Mouse (Mus musculus) skeletal muscle tissue, adult 2 months (tissue): ENCODE measurements around the gene Nmbr.
A peak's percentile ranks its signal among the peaks of the same experiment; 100 is the strongest.

Source experiments
- DNase-seq: peaks from one replicate; pipeline ENCODE4 v3.0.0-alpha.2; 2012; ENCODE audit warnings: low read depth, low spot score

The Nmbr gene

GRCm38 (mm10) chr10:14705072-14706066 is at the start of gene Nmbr, which contains the start of gene Vta1:
Nmbr (plus strand) TSS chr10:14705591.
Vta1 (minus strand) TSS chr10:14705560.
- DNase-seq: peak; percentile 94

GRCm38 (mm10) chr10:14660875-14661274 is 44.5 kb upstream of the Nmbr start:
- peak; percentile 3 for DNase-seq

- no peak for DNase-seq
These were observed 39.2 kb upstream of the Nmbr start for GRCm38 (mm10) chr10:14666147-14666546.

- DNase-seq: no peak
These were observed 19.7 kb upstream of the Nmbr start for GRCm38 (mm10) chr10:14685663-14686062.

DNA sequence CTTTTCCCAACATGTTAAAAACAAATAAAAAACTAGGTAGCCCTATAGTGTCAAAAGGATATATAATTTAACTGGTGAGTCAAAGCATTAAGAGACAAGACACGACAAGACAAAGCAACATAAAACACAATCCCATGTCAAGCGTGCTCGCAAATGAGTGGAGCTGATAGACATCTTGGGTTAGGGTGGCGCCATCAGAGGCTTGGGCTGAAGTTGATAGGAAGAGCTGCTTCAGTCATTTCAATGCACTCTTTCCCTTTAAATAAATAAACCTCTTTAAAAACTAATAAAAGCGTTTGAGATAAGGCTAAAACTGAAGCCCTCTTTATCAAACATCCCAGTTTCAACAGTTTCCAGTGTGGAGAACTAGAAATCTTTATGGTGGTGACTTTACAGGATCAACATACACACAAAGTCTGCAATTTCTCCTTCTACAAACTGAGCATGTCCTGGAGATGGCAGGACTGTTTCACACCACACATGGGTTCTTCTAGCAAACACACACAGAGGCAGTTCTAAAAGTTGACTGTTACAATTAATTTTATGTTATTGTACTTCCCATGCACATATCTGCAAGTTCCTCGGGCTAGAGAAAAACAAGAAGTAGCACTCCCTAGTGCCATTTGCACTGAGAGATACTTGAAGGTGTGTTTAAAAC is 16.5 kb upstream of the Nmbr start:
- DNase-seq: no peak

DNA sequence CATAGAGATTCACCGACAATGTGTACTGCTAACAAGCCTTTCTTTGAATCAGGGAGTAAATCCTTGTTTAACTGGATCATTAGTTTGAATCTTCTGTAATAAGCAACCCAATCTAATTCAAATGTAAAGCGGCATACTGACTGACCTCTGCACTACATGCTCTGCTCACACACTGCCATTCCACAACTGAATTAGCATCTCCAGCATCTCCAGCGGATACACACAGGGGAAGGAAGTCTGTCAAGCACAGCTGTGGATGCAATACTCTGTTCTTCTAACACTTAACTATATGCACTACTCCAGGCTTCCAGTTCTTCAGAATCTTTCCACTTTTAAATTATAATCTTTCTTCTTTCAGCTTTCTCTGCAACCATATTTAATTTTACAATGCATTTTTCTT is 15.0 kb upstream of the Nmbr start:
- DNase-seq: no peak

DNA sequence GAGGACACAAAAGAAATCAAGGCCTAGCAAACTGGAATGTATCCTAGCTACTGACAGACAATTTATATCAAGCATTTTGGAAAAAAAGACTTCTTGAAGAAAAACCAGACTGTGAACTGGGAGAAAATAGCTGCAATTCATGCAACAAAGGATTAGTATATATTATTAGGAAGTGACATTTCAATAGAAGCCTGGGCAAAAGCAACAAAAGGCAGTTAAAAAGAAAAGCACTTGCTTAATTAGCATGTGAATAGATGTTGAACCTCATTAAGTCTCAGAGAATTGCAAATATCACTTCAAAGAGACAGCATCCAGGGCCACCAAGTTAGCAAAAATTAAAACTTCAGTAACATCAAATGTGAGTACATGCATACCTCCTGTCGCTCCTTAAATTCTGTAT is 2.2 kb upstream of the Nmbr start:
- no peak for DNase-seq

DNA sequence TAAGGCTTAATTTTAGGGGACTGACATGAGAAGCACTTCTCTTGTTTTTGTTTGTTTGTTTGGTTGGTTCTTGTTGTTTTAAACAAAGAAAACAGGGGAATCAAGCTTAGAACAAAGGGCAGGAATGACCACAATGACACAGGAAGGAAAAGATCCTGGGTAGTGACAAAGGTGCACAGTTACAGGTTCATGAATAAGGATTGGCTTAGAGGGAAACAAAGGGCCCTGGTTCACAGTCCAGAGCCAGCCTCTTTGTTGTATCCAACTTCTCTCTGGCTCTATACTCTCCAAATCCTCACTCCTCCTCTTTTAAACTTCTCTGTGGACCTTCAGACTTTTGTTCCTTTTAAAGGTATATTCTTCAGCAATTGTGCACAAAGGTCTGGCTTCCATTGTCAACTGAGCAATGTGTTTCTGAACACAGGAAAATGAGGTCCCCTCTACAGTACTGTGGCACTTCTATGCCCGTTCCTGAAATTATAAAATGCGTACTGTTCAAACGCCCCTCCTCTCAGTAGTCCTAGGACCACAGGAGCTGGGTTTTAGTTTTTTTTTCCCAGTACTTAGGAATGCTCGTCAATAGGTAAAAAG is 1.5 kb upstream of the Nmbr start:
- DNase-seq: no peak

GRCm38 (mm10) chr10:14718114-14718513 is 12.7 kb downstream of the Nmbr start, which contains the start of gene Gje1:
Gje1 (minus strand) TSS chr10:14718214.
- DNase-seq: no peak

GRCm38 (mm10) chr10:14725671-14726070 is 20.3 kb downstream of the Nmbr start:
- DNase-seq: no peak

DNA sequence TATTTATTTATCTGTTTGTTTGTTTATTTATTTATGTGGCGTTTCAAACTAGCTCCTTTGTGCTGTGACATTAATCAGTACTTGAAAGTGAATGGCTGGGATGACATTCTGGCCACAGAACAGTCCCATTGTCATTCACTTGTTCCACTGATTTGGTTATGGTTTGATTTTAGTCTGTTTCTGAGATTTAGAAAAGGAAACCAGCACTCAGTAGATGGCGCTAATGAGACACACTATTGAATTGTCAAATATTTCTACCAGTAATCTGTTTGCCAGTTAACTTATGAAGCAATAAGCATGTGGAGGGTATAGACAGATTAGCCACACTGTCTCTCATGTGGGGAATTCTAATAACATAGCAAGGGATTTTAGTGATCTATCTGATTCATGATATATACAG is 28.9 kb downstream of the Nmbr start:
- no peak for DNase-seq

GRCm38 (mm10) chr10:14759665-14760558 is 54.5 kb downstream of the Nmbr start:
- DNase-seq: no peak

DNA sequence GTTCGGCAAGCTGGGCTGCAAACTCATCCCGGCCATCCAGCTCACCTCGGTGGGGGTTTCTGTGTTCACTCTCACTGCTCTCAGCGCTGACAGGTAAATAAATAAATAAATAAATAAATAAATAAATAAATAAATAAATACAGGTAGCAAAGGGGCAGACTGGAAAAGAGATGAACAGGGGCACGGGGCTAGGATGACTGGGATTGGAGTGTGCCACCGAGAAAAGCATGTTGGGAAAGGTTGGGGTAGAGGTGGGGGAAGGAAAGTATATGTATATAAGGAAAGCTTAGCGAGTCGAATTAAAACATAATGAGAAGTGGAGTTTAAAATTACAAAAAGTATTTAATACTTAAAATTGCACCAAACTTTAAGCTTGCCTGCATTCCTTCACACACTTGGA is 55.2 kb downstream of the Nmbr start:
- DNase-seq: no peak

- no peak for DNase-seq
These were observed 65.0 kb downstream of the Nmbr start for GRCm38 (mm10) chr10:14770227-14770910.

GRCm38 (mm10) chr10:14774499-14774898 is 69.1 kb downstream of the Nmbr start:
- no peak for DNase-seq

- no peak for DNase-seq
These were observed 84.6 kb downstream of the Nmbr start for GRCm38 (mm10) chr10:14789969-14790368.

DNA sequence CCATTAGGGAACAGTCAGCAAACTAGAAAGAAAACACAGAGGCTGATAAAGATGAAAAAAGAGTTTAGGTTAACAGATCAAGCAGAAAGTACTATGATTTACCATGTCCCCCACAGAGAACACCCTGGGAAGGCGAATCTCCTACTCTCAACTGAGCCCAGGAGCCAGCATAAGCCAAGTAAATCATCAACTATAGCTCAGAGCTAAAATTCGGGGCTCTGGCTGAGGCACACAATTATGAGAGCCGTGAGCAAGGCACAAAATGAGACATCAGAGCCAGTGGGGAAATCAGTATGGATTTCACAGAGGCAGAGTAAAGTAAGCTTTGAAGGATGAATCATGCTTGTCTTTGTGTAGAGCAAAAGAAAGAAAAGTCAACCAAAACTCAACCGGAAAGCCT is 111.6 kb downstream of the Nmbr start:
- no peak for DNase-seq
